In genomic region chr3:92213651-92214050, GRCm38 (mm10) we compare ENCODE assay signal across 14 mouse cellular contexts. TPM values are rescaled to one million over a fixed set of nuclear protein-coding genes. Genes with fewer than 3 reads are reported as not detected.
"Had no signal": no experiment of that assay in that cellular context is flagged by ENCODE, and none has a peak within 500 bp of the region (broad histone marks: within the 10 kb centered on the region; RNA-seq: fewer than 3 reads in every experiment).

No protein-coding gene starts in this region.

RNA-seq across cellular contexts. Expression of gene Sprr2a1, which starts 1.9 kb away (rescaled TPM):
- total RNA-seq: layer of hippocampus, adult 2 months; layer of hippocampus, postnatal 25 days; left cerebral cortex, adult 18-20 months; left cerebral cortex, postnatal 25 days; megakaryocyte progenitor cell, adult 5-6 weeks; megakaryocyte-erythroid progenitor cell, adult 5-6 weeks; midbrain, postnatal 0 days; neutrophil, adult 5-6 weeks had no signal
- polyA plus RNA-seq: kidney, embryonic 14.5 days; limb, embryonic 10.5 days; liver, embryonic 15.5 days; midbrain, embryonic 11.5 days; midbrain, postnatal 0 days; neural tube, embryonic 12.5 days had no signal

RNA-seq across cellular contexts. Expression of gene Sprr2a2, which starts 2.1 kb away (rescaled TPM):
- total RNA-seq: layer of hippocampus, adult 2 months; layer of hippocampus, postnatal 25 days; left cerebral cortex, adult 18-20 months; left cerebral cortex, postnatal 25 days; megakaryocyte progenitor cell, adult 5-6 weeks; megakaryocyte-erythroid progenitor cell, adult 5-6 weeks; neutrophil, adult 5-6 weeks had no signal
- polyA plus RNA-seq: kidney, embryonic 14.5 days; limb, embryonic 10.5 days; liver, embryonic 12.5 days; midbrain, embryonic 11.5 days; midbrain, postnatal 0 days; neural tube, embryonic 12.5 days had no signal
